Mouse (Mus musculus) bone marrow macrophage, adult 2 months (primary cell): Measurements from ENCODE around the gene Thap4. TPM values are rescaled to one million over a fixed set of nuclear protein-coding genes. Genes with fewer than 3 reads are reported as not detected.
A peak's percentile ranks its signal among the peaks of the same experiment; 100 is the strongest.

Source experiments
- H3K27ac ChIP-seq: 2 replicates; pipeline ENCODE4 v1.5.1; 2012; ENCODE audit warnings: low read depth, low read length; ENCODE audit not compliant: insufficient read depth
- H3K4me1 ChIP-seq: 2 replicates; pipeline ENCODE4 v1.6.1; 2012; ENCODE audit warnings: low read length; ENCODE audit not compliant: control insufficient read depth, insufficient read depth
- H3K4me3 ChIP-seq: 2 replicates; pipeline ENCODE4 v1.5.1; 2012; ENCODE audit warnings: mild to moderate bottlenecking, low read length, moderate library complexity; ENCODE audit not compliant: insufficient read depth
- CTCF ChIP-seq: IDR thresholded peaks from 2 replicates; pipeline ENCODE4 v1.5.1; 2012; ENCODE audit warnings: low read depth, mild to moderate bottlenecking, low read length, moderate library complexity
- POLR2A ChIP-seq: IDR thresholded peaks from 2 replicates; pipeline ENCODE4 v1.6.1; 2012; ENCODE audit warnings: mild to moderate bottlenecking, low read depth, low read length, borderline replicate concordance
- polyA plus RNA-seq: library from polyadenylated mRNA; stranded (reverse); fragments of >200 nt; gene quantifications from 2 replicates; pipeline ENCODE4 v1.2.4, GENCODE M21; 2012; ENCODE audit not compliant: missing spikeins, insufficient read depth, insufficient read length

Thap4 gene
- 22.1 and 22.2 TPM in 2 replicates for polyA plus RNA-seq

- H3K4me1 ChIP-seq: peaks cover 35% of the 10 kb centered on the region
- TF ChIP-seq POLR2A (no peak), CTCF (no peak)
- peak within 1 kb of the TSS; percentile 78 for H3K27ac ChIP-seq
- H3K4me3 ChIP-seq: peak within 1 kb of the TSS; percentile 97
Measured at GRCm38 (mm10) chr1:93754573-93755290, at the start of gene Thap4. Gene Thap4, minus strand, starts transcription at chr1:93754864.

DNA sequence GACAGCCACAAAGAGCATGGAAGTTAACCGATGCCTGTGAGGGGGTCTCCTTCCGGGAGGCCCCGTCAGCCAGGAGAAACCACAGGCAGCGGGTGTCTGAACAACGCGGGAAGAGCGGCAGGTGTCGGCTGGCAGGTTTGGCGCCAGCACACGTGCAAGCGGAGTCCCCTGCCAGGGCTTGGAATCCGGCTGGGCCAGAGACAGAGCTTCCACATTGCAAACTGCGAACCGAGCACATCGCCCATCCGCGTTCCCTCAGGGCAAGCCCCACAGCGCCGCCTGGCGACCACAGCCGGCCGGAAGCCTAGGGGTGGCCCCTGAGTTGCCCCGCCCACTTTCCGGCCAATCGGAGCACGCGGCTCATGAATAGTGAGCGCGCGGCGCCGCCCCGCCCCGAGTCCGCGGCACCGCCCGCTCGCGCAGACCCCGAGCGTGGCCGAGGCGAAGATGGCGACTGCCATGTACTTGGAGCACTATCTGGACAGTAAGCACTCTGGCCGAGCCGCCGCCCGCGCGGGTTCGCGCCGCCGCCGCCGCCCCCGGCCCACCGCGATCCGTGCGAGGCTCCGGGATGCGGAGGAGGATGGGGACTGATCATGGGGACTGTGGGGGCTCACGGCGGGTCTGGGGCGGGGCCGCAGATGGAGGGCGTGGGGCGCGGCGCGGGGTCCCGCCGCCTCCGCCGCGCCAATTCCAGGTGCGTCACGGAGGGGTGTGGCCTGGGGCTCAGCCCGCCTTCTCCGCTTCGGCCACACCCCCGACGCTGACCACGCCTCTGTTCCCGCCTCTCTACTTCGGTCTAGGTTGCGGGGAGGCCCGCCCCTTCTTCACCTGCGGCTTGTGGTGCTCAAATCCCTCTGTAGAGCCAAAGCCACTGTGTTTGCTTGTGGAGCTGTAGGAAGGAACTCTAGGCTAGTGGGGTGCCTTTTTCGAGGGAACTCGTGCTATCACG is 49.2 kb upstream of the Thap4 start, which contains the start of gene Ing5:
Gene Ing5, plus strand, starts transcription at position 410 of the 952 bp plus-strand sequence.
- Histone ChIP-seq H3K4me3 (peak within 1 kb of the TSS; percentile 87), H3K4me1 (peaks cover 14% of the 10 kb centered on the region), H3K27ac (peak within 1 kb of the TSS; percentile 91)
- 0 out of 2 replicates have a peak, but pooled peaks have one; percentile 10 for TF ChIP-seq CTCF
- TF ChIP-seq POLR2A: no peak

GRCm38 (mm10) chr1:93802771-93803170 is 48.1 kb upstream of the Thap4 start:
- no peak for TF ChIP-seq CTCF
- no peak for TF ChIP-seq POLR2A
- Histone ChIP-seq H3K4me1 (peaks cover 16% of the 10 kb centered on the region), H3K4me3 (peak overlapping the region; percentile 29), H3K27ac (peak overlapping the region; percentile 91)

- peak within 1 kb of the TSS; percentile 90 for H3K4me3 ChIP-seq
- no peak for TF ChIP-seq CTCF
- TF ChIP-seq POLR2A: no peak
- peak within 1 kb of the TSS; percentile 91 for H3K27ac ChIP-seq
- peaks cover 18% of the 10 kb centered on the region for H3K4me1 ChIP-seq
Measured at GRCm38 (mm10) chr1:93801741-93802238, 47.1 kb upstream of the Thap4 start, which contains the start of gene Dtymk. Gene Dtymk, minus strand, starts transcription at chr1:93801934.

DNA sequence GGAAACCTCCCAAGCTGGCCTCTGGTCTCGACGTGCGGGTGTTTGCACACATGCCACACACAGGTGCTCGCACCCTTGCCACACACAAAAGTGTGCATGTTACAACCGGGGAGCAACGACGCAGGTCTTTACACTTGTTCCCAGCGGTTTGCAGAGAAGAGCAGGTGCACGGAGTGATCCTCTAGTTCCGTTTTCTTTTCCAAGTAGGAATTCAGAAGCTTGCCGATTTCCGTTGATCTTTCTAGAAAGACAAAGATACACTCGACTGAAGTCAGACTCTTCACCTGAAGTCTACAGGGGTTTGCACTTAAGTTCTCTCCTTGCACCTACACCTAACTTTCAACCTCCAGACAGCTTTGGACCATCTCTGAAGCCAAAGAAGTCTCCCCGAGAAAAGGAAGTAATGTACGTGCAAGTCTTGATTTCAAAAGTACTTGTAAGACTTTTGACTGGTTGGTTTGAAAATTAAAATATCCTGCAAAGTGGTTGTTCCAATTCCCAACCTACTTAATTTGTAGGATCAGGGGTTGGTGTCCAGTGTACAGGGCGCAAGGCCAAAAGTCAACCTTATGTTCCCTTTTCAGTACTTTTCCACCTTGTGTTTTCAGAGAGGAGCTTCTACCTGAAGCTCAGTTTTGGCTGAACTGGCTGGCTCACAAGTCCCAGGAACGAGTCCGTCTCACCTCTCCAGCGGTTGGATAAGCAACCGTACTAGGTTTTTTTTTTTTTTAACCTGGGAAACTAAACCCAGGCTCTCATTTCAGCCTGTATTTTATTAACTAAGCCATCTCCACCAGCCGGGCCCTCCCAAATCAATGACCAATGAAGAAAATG is 46.2 kb upstream of the Thap4 start:
- peak overlapping the region; percentile 90 for H3K4me3 ChIP-seq
- no peak for TF ChIP-seq POLR2A
- no peak for TF ChIP-seq CTCF
- peaks cover 18% of the 10 kb centered on the region for H3K4me1 ChIP-seq
- H3K27ac ChIP-seq: peak overlapping the region; percentile 60; the same call in 1 of the 2 replicates

DNA sequence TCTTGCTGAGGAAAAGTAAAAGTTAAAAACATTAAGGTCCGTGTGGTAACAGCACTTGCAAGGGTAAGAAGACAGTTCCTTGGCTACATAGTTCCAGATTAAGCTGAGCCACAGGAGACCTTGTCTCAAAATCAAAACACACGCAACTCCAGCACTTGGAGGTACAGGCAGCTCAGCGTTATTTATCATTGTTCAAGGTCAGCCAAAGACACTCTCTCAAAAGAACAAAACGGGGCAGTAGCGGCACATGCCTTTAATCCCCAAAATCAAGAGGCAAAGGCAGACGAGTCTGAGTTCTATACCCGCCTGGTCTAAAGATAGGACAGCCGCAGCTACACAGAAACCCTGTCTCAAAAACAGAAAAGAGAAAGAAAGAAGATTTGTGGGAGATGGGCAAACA is 41.2 kb upstream of the Thap4 start:
- Histone ChIP-seq H3K4me3 (no peak overlapping the region), H3K27ac (no peak overlapping the region), H3K4me1 (peaks cover 7% of the 10 kb centered on the region)
- TF ChIP-seq POLR2A (no peak), CTCF (no peak)

DNA sequence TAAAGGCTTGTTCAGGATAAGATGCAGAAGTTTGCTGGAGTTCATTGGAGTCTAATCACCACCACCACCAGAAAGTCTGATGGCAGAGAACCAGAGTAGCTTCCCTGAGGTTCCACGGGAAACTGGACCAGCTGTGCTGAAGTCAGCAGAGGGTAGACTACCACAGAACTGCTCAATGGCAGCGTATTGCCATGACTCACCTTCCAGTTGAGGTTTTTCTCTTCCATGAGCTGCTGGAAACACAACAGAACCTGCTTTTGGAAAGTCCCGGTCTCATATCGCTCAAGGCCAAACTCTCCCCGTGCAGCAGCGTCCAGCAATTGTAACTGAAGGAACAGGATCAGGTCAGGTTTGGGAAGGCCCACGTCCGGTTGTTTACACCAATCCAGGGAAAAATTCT is 39.9 kb upstream of the Thap4 start:
- Histone ChIP-seq H3K4me3 (no peak overlapping the region), H3K27ac (no peak overlapping the region), H3K4me1 (peaks cover 3% of the 10 kb centered on the region; the same call in 1 of the 2 replicates)
- no peak for TF ChIP-seq POLR2A
- no peak for TF ChIP-seq CTCF

DNA sequence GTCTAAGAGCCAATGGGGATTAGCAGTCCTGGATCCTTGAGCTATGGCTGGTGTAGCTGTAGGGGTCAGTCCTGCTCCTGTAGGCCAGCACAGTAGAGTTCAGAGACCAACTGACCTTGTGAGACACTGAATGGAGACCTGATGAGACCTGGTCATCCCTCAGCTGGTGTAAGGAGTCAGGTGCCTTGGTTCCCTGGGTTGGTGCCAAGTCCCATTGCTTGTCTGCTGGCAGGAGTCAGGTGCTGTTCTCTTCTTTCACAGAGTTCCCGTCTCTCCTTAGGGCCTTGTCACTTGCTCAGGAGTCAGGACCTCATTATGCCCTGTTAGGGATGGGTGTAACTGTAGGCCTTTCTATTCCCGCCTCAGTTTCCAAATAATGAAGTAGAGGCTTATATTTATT is 32.2 kb upstream of the Thap4 start:
- Histone ChIP-seq H3K4me1 (no peaks in the 10 kb centered on the region), H3K4me3 (no peak overlapping the region), H3K27ac (no peak overlapping the region)
- TF ChIP-seq POLR2A: no peak
- TF ChIP-seq CTCF: no peak

DNA sequence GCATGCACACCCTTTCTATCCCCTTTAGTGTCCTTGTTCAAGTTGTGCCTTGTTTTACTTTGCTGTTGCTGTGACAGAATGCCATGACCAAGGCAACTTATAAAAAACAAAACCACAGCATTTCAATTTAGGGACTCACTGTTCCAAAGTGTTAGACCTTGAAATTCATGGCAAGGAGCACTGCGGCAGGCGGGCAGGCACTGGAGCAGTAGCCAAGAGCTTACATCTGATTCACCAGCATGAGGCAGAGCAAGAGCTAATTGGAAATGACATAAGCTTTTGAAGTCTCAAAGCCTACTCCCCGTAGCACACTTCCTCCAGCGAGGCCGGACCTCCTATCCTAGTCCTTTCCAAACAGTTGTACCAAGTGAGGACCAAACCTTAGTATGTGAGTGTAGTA is 22.0 kb upstream of the Thap4 start:
- no peak for TF ChIP-seq POLR2A
- TF ChIP-seq CTCF: no peak
- Histone ChIP-seq H3K27ac (no peak overlapping the region), H3K4me3 (no peak overlapping the region), H3K4me1 (no peaks in the 10 kb centered on the region)
